Mouse (Mus musculus): ENCODE measurements around the gene Pik3ap1. TPM values are rescaled to one million over a fixed set of nuclear protein-coding genes. Genes with fewer than 3 reads are reported as not detected.
"Not testable (repeated sequence)": the region's sequence is repeated elsewhere in the genome, so short reads cannot be mapped to it uniquely, and the experiment has no call there.

Pik3ap1 gene
- polyA plus RNA-seq, 1 experiment, result 3.5 TPM

DNA sequence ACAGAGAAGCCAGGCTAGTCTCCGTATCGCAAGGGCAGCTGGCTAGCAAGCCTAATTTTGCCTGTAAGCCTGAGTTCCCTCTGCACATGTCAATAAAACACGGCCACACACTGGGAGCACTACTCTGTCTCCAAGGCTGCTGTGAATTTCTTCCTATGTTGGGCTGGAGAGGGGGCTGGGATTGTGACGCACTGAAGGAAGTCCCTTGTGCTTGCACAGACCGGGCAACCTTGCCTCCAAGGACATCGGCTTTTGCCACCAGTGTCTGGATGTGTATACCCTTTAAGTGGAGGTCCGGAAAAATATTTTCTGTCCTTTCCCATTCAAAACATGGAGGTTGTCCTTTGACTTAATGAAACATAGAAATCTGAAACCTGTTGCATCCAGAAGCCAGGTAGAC lies 70.2 kb downstream of the Pik3ap1 start:
- H3K27me3 ChIP-seq (ENCODE audit: control insufficient read depth, insufficient read depth, low read length), result no peaks in the 10 kb centered on the region
- TF ChIP-seq CTCF (IDR thresholded peaks at IDR 0.05; ENCODE audit: extremely low read depth, insufficient read length, insufficient replicate concordance, low read depth, low read length), result no peak
- no peak for TF ChIP-seq POLR2A (IDR thresholded peaks at IDR 0.05; ENCODE audit: low read depth, low read length)
- 92% methylated on average over 7 of the region's 7 CpGs for WGBS
- H3K36me3 ChIP-seq (ENCODE audit: control insufficient read depth, insufficient read depth, low read length), result no peaks in the 10 kb centered on the region
- H3K27ac ChIP-seq (ENCODE audit: insufficient read depth, low read depth, low read length), result no peak overlapping the region
- H3K4me3 ChIP-seq (ENCODE audit: low read depth, low read length), result no peak overlapping the region
- H3K4me1 ChIP-seq (ENCODE audit: control insufficient read depth, insufficient read depth, insufficient read length, low read length), result peaks cover 2% of the 10 kb centered on the region; the same call in 1 of the 2 replicates

- Histone ChIP-seq H3K36me3 (ENCODE audit: control insufficient read depth, insufficient read depth, low read length) (no peaks in the 10 kb centered on the region), H3K4me1 (ENCODE audit: control insufficient read depth, insufficient read depth, insufficient read length, low read length) (peaks cover 2% of the 10 kb centered on the region; the same call in 1 of the 2 replicates), H3K4me3 (ENCODE audit: low read depth, low read length) (no peak overlapping the region), H3K27ac (ENCODE audit: insufficient read depth, low read depth, low read length) (no peak overlapping the region), H3K27me3 (ENCODE audit: control insufficient read depth, insufficient read depth, low read length) (no peaks in the 10 kb centered on the region)
- 16% methylated on average over 6 of the region's 6 CpGs for WGBS
- TF ChIP-seq CTCF (IDR thresholded peaks at IDR 0.05; ENCODE audit: extremely low read depth, insufficient read length, insufficient replicate concordance, low read depth, low read length), result peak; percentile 94; the same call in 1 of the 2 replicates
- no peak for TF ChIP-seq POLR2A (IDR thresholded peaks at IDR 0.05; ENCODE audit: low read depth, low read length)
These were observed 71.2 kb downstream of the Pik3ap1 start for GRCm38 (mm10) chr19:41313663-41314062.

DNA sequence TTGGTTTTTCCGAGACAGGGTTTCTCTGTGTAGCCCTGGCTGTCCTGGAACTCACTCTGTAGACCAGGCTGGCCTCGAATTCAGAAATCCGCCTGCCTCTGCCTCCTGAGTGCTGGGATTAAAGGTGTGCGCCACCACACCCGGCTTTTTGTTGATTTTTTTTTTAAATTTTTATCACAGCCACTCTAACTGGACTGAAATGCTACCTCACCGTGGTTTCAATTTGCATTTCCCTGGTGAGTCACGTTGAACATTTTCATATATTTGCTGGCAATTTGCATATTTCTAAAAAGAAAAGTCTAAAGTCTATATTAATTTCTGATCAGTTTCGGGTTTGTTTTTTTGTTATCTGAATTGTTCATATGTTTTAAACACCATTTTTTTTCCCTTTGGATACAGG lies 72.3 kb downstream of the Pik3ap1 start:
- not testable (repeated sequence) for H3K27ac ChIP-seq (ENCODE audit: insufficient read depth, low read depth, low read length); H3K27me3 ChIP-seq (ENCODE audit: control insufficient read depth, insufficient read depth, low read length)
- WGBS, result 82% methylated on average over 8 of the region's 8 CpGs

DNA sequence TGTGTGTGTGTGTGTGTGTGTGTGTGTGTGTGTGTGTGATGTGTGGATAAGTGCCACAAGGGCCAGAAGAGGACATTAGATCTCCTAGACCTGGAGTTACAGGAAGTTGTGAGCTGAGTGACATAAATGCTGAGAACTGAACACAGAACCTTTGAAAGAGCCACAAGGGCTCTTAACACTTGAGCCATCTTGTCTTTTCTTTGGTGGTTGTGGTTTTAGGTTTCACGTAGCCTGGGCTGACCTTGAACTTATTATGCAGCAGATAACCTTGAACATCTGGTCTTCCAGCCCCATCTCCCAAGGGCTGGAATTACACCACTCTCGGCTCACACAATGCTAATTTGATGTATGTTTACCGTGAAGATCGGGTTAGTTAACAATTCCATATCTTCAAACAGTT lies 72.9 kb downstream of the Pik3ap1 start:
- Histone ChIP-seq H3K27me3 (ENCODE audit: control insufficient read depth, insufficient read depth, low read length) (no peaks in the 10 kb centered on the region), H3K4me3 (ENCODE audit: low read depth, low read length) (no peak overlapping the region), H3K36me3 (ENCODE audit: control insufficient read depth, insufficient read depth, low read length) (no peaks in the 10 kb centered on the region), H3K4me1 (ENCODE audit: control insufficient read depth, insufficient read depth, insufficient read length, low read length) (peaks cover 2% of the 10 kb centered on the region; the same call in 1 of the 2 replicates), H3K27ac (ENCODE audit: insufficient read depth, low read depth, low read length) (no peak overlapping the region)
- TF ChIP-seq CTCF (IDR thresholded peaks at IDR 0.05; ENCODE audit: extremely low read depth, insufficient read length, insufficient replicate concordance, low read depth, low read length) (no peak), POLR2A (IDR thresholded peaks at IDR 0.05; ENCODE audit: low read depth, low read length) (no peak)
- 75% methylated on average over 4 of the region's 4 CpGs for WGBS

More for the DNA sequence above, 72.3 kb downstream of the Pik3ap1 start:
- H3K36me3 ChIP-seq (ENCODE audit: control insufficient read depth, insufficient read depth, low read length); H3K4me1 ChIP-seq (ENCODE audit: control insufficient read depth, insufficient read depth, insufficient read length, low read length); H3K4me3 ChIP-seq (ENCODE audit: low read depth, low read length): not testable (repeated sequence)

DNA sequence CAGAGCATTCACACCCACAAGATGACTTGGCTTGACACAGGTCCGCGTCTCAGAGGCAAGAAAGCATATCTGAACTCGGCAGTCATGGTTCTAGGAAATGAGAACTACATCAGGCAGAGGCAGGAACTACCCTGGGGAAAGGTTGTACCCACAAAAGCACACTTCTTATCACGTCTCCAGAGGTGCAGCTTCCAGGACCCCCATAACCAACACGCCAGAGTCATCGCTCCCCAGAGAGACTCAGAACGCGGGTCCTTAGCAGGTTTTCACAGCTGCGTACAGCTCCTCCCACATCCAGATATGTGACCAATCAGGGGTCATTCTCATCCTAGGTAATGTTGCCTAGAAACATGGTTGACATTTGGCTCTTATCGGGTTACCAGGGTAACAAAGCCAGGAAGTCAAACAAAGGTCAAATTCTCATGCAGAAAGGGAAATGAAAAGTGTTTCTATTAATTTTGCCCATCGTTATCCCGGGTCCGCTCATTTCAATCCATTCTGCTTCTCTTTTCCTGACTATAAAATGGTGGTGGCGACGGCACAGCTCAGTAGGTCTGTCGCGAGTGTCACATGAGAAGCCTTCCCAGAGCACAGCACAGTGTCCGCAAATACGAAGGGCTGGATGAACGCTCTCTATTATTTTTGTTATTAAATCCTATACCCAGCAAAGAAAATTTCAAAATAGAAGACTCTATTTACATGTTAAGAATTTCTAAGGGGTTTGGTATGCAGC lies 73.8 kb downstream of the Pik3ap1 start:
- TF ChIP-seq CTCF (IDR thresholded peaks at IDR 0.05; ENCODE audit: extremely low read depth, insufficient read length, insufficient replicate concordance, low read depth, low read length), result no peak
- TF ChIP-seq POLR2A (IDR thresholded peaks at IDR 0.05; ENCODE audit: low read depth, low read length), result no peak
- WGBS, result 13% methylated on average over 20 of the region's 20 CpGs
- H3K4me3 ChIP-seq (ENCODE audit: low read depth, low read length), result peak overlapping the region; percentile 48
- H3K27ac ChIP-seq (ENCODE audit: insufficient read depth, low read depth, low read length), result no peak overlapping the region
- H3K27me3 ChIP-seq (ENCODE audit: control insufficient read depth, insufficient read depth, low read length), result no peaks in the 10 kb centered on the region
- H3K36me3 ChIP-seq (ENCODE audit: control insufficient read depth, insufficient read depth, low read length), result no peaks in the 10 kb centered on the region
- peaks cover 2% of the 10 kb centered on the region; the same call in 1 of the 2 replicates for H3K4me1 ChIP-seq (ENCODE audit: control insufficient read depth, insufficient read depth, insufficient read length, low read length)

- TF ChIP-seq POLR2A (IDR thresholded peaks at IDR 0.05; ENCODE audit: low read depth, low read length), result no peak
- no peak for TF ChIP-seq CTCF (IDR thresholded peaks at IDR 0.05; ENCODE audit: extremely low read depth, insufficient read length, insufficient replicate concordance, low read depth, low read length)
- WGBS, result 66% methylated on average over 3 of the region's 3 CpGs
- Histone ChIP-seq H3K4me3 (ENCODE audit: low read depth, low read length) (no peak overlapping the region), H3K4me1 (ENCODE audit: control insufficient read depth, insufficient read depth, insufficient read length, low read length) (peaks cover 4% of the 10 kb centered on the region; the same call in 1 of the 2 replicates), H3K36me3 (ENCODE audit: control insufficient read depth, insufficient read depth, low read length) (0 out of 2 replicates have a peak, but pooled peaks cover 1% of the 10 kb centered on the region), H3K27ac (ENCODE audit: insufficient read depth, low read depth, low read length) (no peak overlapping the region), H3K27me3 (ENCODE audit: control insufficient read depth, insufficient read depth, low read length) (no peaks in the 10 kb centered on the region)
These were observed 81.0 kb downstream of the Pik3ap1 start for GRCm38 (mm10) chr19:41303933-41304332.

DNA sequence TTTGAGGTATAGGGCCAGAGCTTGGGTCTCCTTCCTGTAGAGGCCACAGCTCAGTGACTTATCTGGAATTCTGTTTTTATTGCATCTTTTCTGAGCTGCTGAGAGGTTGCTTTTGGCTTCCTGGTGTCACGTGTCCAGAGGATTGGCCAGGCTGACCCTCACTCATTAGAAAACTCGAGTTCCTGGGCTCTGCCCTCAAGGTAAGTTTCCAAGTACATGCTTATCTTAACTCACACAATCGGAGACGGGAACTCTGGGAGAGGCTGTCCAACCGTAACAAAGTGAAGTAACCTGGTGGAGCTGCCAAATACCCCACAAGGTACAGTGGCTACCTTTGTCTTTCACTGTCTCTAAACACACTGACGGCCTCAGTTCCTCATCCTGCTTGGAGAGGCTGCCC lies 81.5 kb downstream of the Pik3ap1 start:
- no peak for TF ChIP-seq CTCF (IDR thresholded peaks at IDR 0.05; ENCODE audit: extremely low read depth, insufficient read length, insufficient replicate concordance, low read depth, low read length)
- no peak for TF ChIP-seq POLR2A (IDR thresholded peaks at IDR 0.05; ENCODE audit: low read depth, low read length)
- peaks cover 4% of the 10 kb centered on the region; the same call in 1 of the 2 replicates for H3K4me1 ChIP-seq (ENCODE audit: control insufficient read depth, insufficient read depth, insufficient read length, low read length)
- no peak overlapping the region for H3K4me3 ChIP-seq (ENCODE audit: low read depth, low read length)
- WGBS, result 36% methylated on average over 6 of the region's 6 CpGs
- no peak overlapping the region for H3K27ac ChIP-seq (ENCODE audit: insufficient read depth, low read depth, low read length)
- H3K36me3 ChIP-seq (ENCODE audit: control insufficient read depth, insufficient read depth, low read length), result 0 out of 2 replicates have a peak, but pooled peaks cover 1% of the 10 kb centered on the region
- no peaks in the 10 kb centered on the region for H3K27me3 ChIP-seq (ENCODE audit: control insufficient read depth, insufficient read depth, low read length)

Measured in small intestine, adult 2 months (tissue).